Mouse (Mus musculus) macrophage (primary cell): ENCODE results near the gene Iars. TPM values are rescaled to one million over a fixed set of nuclear protein-coding genes. Genes with fewer than 3 reads are reported as not detected.

ENCODE experiments used
- H3K27ac ChIP-seq: fragments of 350-480 bp; formaldehyde crosslinking; 2 replicates; pipeline ENCODE4 v1.9.0; 2021
- H3K36me3 ChIP-seq: fragments of 350-480 bp; formaldehyde crosslinking; 2 replicates; pipeline ENCODE4 v1.9.0; 2021; ENCODE audit errors: inconsistent target
- H3K4me3 ChIP-seq: fragments of 350-480 bp; formaldehyde crosslinking; 2 replicates; pipeline ENCODE4 v1.9.0; 2021; ENCODE audit errors: inconsistent target
- H3K79me2 ChIP-seq: fragments of 350-480 bp; formaldehyde crosslinking; 2 replicates; pipeline ENCODE4 v1.9.0; 2021; ENCODE audit errors: inconsistent target
- WGBS: methylation state at CpG from one replicate; pipeline ENCODE4 v1.1.7; 2026; ENCODE audit warnings: inconsistent platforms; ENCODE audit not compliant: missing documents; 5-methylcytosine and 5-hydroxymethylcytosine counted together
- polyA plus RNA-seq: library from polyadenylated mRNA; stranded (reverse); fragments of 250-400 nt; gene quantifications from 3 replicates; pipeline ENCODE4 v1.2.4, GENCODE M21; 2018; ENCODE audit warnings: inconsistent platforms
- total RNA-seq, 78 experiments: library from RNA; depleted of rRNA; stranded (reverse); fragments of 250-400 nt; gene quantifications; 1 replicate in 9 of 78; 2 replicates in 24 of 78; 3 replicates in 43 of 78; 4 replicates in 2 of 78; pipeline ENCODE4 v1.2.4; 2018; ENCODE audit warnings: inconsistent platforms in 56 of 78

Gene Iars
- total RNA-seq (2018; cell fraction: chromatin; rRNA removed): 10 to 100 TPM; 12.3 to 66.3 (median 37.0) TPM
- total RNA-seq (2018; cell fraction: cytosol; rRNA removed): 10 to 100 TPM; 13.9 to 30.9 (median 21.6) TPM
- total RNA-seq (2018; cell fraction: nucleus; rRNA removed): 10 to 100 TPM; 11.4 to 47.2 (median 26.4) TPM
- polyA plus RNA-seq: 17.1 to 36.4 TPM (median 25.7 TPM) in 3 replicates

DNA sequence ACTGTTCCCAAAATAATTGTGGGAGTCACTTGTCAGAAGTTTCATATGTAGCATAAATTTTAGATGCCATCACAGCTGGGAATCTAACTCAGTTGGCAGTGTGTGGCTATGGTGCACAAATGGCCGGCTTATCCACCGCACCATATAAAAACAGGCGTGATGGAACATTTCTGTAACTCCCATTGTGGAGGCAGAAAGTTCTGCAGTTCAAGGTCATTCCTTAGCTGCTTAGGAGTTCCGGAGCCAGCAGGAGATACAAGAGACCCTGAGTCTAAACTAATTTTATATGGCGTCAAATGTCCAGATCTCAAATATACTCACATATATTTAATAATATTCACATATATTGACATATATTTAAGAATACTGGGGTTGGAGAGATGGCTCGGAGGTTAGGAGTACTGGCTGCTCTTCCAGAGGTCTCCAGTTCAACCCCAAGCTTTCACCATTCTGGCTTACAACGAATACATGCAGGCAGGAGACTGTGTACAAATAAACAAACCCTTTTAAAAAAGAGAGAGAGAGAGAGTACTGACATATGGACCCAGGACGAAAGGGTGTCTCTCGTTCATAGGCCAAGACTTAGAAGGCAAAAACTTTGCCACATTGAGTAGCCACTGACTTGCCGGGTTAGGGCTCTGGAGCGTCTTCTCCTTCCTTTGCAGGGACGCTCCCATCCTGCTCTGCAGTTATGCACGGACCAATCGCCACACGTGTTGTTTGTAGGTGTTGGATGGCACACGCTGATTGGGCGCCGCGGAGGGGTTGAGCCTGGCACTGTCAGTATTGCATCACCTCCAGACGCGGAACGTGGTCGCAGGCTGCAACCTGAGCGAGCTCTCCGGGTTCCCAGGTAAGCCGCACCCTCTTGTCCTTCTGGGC lies at the start of gene Iars:
Gene Iars, plus strand, starts transcription at position 750 of the 882 bp plus-strand sequence.
- H3K4me3 ChIP-seq: peak within 1 kb of the TSS; percentile 98
- 9% methylated on average over 26 of the region's 26 CpGs for WGBS
- H3K36me3 ChIP-seq: no peaks in the 10 kb centered on the region; the same call in 1 of the 2 replicates
- H3K79me2 ChIP-seq: peaks cover 48% of the 10 kb centered on the region
- peak within 1 kb of the TSS; percentile 69 for H3K27ac ChIP-seq

DNA sequence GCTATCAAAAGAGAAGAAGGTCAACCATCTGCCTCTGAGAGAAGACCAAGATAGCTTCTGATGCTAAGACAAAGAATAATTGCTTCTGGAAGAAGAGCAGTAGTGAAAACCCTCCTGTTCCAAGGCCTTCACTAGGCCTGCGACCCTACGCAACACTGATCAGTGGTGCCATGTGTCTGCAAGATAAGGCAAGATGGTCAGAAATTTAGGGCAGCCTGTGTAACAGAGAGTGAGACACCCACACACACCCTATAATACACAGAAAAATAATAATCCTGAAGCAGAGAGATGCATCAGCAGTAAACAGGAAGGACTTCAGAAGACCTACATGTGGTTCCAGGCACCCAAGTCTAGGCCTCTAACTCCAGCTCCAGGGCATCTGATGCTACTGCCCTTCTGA lies 41.9 kb upstream of the Iars start:
- Histone ChIP-seq H3K27ac (no peak overlapping the region), H3K79me2 (no peaks in the 10 kb centered on the region), H3K36me3 (no peaks in the 10 kb centered on the region), H3K4me3 (no peak overlapping the region)
- 94% methylated on average over 2 of the region's 2 CpGs for WGBS

DNA sequence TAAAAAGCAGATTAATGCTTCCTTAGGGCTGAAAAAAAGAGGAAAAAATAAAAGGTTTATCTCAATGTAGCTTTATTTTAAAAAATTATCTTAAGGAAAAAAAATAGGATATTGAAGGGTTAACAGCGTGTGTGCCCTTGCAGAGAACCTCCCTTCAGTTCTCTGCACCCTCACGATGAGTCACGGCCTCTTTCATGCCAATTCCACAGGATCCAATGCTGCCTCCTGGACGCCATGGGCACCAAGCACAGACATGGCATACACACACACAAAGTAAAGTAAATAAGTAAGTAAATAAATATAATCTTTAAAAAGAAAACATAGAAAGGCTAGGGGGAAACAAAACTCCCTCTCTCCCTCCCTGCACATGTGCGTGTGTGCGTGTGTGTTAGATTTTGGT lies 39.2 kb upstream of the Iars start:
- H3K27ac ChIP-seq: no peak overlapping the region
- no peaks in the 10 kb centered on the region for H3K36me3 ChIP-seq
- WGBS: 94% methylated on average over 6 of the region's 6 CpGs
- H3K4me3 ChIP-seq: no peak overlapping the region
- no peaks in the 10 kb centered on the region for H3K79me2 ChIP-seq

DNA sequence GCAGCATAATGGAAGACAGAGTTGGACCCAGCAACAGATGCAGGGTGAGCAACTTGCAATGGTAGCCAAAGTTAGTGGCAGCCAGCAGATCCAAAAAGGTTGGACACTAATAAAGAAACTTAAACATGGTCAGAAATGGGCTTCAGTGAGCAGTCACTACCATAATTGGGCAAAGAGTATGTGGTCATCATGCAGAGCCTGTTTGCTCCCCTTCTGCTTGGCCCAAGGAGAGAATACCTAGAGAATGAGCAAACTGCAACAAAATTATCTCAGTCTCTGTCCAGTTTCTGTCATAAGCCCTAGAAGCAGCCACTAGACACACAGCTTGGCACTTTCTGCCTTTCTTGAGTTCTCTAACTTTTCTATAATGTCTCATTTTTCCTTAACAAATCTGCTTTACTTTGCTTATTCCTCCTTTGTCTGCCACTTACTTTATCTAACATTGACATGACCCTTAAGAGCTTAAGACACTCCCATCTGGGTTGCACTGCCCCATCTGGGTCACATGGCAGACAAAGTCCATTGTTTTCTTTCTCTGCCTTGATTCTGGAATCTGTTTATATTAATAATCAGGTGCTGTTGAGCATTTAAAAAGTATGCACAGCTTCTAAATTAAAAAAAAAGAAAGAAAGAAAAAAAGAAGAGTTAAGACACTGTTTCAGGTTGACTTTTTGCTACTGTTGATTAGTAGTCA lies 38.1 kb upstream of the Iars start:
- Histone ChIP-seq H3K36me3 (no peaks in the 10 kb centered on the region), H3K27ac (no peak overlapping the region), H3K4me3 (no peak overlapping the region), H3K79me2 (no peaks in the 10 kb centered on the region)

DNA sequence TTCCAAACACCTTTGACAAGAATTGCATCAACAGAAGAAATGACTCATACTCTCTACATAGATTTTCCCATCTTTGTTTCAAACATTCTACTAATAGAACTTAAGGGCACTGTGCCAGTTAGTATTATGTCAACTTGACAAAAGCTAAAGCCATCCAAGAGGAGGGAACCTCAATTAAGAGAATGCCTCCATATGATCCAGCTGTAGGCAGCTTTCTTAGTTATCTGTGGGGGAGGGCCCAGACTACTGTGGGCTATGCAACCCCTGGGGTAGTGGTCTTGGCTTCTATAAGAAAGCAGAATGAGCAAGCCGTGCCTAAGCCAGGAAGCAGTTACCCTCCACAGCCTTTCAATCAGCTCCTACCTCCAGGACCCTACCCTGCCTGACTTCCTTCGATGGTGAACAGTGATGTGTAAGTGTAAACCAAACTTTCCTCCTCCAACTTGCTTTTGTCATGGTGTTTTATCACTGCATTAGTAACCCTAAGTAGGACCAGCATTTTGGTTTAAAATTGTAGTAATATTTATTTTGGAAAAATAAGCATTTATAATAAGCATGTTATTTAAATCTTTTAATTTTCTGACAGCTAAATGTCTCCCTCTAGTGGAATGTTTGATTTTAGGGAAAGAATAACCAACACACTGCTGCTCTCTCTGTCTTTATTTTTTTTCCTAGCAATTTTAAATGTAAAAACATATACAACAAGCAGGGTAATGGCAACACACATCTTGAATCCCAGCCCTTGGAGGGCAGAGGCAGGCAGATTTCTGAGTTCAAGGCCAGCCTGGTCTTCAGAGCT lies 37.0 kb upstream of the Iars start:
- WGBS: 71% methylated on average over 2 of the region's 2 CpGs
- no peak overlapping the region for H3K4me3 ChIP-seq
- H3K79me2 ChIP-seq: no peaks in the 10 kb centered on the region
- no peak overlapping the region for H3K27ac ChIP-seq
- no peaks in the 10 kb centered on the region for H3K36me3 ChIP-seq

DNA sequence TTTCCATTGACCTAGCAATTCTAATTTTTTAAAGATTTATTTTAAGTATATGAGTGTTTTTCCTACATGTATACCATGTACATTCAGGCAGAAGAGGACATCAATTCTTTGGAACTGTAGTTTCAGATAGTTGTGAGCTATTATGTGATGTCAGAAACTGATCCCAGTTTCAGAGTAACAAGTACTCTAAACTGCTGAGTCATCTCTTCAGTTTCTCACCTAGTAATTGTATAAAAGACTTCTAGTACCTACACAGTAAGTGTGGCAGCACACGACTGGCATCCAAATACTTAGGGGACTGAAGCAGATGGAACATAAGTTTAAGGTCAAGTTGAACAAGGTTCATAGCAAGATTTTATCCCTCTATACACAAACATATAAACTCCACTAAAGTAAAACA lies 35.9 kb upstream of the Iars start:
- Histone ChIP-seq H3K36me3 (no peaks in the 10 kb centered on the region), H3K4me3 (no peak overlapping the region), H3K27ac (no peak overlapping the region), H3K79me2 (no peaks in the 10 kb centered on the region)
- 58% methylated on average over 1 of the region's 1 CpGs for WGBS

DNA sequence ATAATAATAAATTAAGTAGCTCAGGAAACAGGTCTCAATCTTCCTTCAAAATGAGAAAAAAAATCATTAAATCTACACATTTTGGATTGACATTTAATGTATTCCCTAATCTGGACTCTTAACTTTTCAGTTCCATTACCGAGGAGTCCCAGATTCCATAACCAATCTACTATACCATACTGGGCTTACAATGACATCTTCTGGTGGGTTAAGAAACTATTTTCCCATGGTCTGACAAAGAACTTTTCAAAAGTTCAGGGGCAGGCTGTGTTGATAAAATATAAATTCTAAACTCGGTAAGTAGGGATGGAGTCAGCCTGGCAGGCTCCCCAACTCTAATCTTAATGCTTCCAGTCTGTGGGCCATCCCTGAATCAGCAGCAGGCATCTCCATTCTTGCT lies 30.8 kb upstream of the Iars start:
- WGBS: 70% methylated on average over 2 of the region's 2 CpGs
- Histone ChIP-seq H3K27ac (no peak overlapping the region), H3K36me3 (0 out of 2 replicates have a peak, but pooled peaks cover under 1% of the 10 kb centered on the region), H3K4me3 (no peak overlapping the region), H3K79me2 (peaks cover 9% of the 10 kb centered on the region; the same call in 1 of the 2 replicates)

DNA sequence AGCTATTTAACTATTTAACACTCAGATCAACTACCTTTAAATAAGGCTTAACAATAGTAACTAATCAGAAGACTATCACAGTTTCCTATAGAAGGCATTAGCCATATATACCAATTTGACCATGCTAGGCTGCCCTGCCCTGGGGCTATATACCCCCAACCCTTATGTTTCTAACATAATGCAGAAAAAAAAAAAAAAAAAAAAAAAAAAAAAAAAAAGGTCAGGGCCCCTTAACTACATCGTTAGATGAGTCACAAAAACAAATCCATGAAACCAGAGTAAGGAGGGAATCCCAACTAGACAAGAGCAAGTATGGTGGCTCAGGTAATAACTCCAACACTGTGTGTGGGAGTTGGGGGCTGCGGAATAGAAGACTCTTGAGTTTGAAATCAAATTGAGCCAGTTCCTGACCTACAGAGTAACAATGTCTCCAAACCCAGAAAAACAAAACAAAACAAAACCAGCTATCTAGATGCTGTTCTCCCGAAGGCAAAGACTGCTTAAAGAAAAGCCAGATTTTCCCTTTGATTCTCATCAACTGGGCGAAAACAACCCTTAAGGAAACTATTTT lies 30.0 kb upstream of the Iars start:
- 0 out of 2 replicates have a peak, but pooled peaks cover 7% of the 10 kb centered on the region for H3K36me3 ChIP-seq
- peak overlapping the region; percentile 35 for H3K27ac ChIP-seq
- H3K79me2 ChIP-seq: peaks cover 9% of the 10 kb centered on the region; the same call in 1 of the 2 replicates
- 10% methylated on average over 4 of the region's 4 CpGs for WGBS
- peak overlapping the region; percentile 77 for H3K4me3 ChIP-seq

DNA sequence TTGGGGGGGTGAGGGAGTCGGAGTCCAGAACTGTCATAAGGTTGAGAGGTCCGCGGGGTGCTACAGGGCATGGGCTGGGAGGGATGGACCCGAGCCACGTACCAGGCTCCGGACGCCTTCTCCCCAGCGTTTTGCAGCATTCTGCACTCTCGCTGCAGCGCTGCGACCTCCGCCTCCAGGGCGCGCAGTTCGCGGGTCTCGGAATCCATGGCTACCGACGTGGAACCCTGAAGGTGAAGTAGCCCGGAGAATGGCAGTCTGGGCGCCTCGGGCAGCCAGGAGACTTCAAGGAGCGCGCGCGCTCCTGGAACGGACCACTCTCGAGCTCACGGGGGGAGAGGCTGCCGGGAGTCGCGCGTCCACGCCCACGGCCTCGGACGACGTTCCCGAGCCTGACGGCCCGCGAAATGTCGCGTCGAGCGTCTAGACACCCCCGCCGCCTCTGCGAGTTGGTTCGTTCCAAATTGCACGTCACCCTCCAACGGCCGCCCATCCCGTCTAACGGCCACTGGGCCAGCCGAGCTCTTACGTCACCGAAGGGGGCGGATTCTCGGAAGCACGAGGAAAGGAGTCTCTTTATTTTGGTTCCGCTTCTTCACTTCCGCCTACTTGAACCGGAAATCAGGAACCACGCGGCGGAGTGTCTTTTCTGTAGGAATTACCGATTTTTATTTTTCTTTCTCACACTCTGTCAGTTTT lies 29.3 kb upstream of the Iars start, which contains the start of the genes Cenpp and Nol8:
Gene Cenpp, minus strand, starts transcription at position 305 of the 699 bp plus-strand sequence.
Gene Nol8, plus strand, starts transcription at position 598 of the 699 bp plus-strand sequence.
- Histone ChIP-seq H3K27ac (peak within 1 kb of the TSS; percentile 75), H3K4me3 (peak within 1 kb of the TSS; percentile 97), H3K79me2 (peaks cover 9% of the 10 kb centered on the region; the same call in 1 of the 2 replicates), H3K36me3 (0 out of 2 replicates have a peak, but pooled peaks cover 13% of the 10 kb centered on the region)
- 1% methylated on average over 68 of the region's 68 CpGs for WGBS

DNA sequence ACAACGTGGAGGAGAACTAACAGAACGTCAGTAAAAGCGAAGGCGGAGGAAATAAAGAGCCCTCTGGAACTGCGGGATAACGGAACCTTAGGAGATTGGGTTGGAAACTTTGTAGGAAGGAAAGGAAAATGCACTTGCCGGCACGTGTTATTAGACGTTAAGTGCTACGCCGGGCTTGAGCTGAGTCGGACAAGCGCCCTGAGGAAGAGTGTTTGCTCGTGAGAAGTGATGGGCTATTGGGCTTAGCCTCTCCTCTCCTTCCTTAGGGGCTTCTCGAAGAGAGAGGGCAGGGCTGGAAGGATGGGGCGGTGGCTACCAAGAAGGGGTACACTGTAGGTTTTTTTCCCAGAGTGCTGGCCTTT lies 28.7 kb upstream of the Iars start:
- H3K36me3 ChIP-seq: 0 out of 2 replicates have a peak, but pooled peaks cover 18% of the 10 kb centered on the region
- H3K79me2 ChIP-seq: peaks cover 9% of the 10 kb centered on the region; the same call in 1 of the 2 replicates
- under 1% methylated on average over 16 of the region's 16 CpGs for WGBS
- peak overlapping the region; percentile 97 for H3K4me3 ChIP-seq
- H3K27ac ChIP-seq: peak overlapping the region; percentile 75

DNA sequence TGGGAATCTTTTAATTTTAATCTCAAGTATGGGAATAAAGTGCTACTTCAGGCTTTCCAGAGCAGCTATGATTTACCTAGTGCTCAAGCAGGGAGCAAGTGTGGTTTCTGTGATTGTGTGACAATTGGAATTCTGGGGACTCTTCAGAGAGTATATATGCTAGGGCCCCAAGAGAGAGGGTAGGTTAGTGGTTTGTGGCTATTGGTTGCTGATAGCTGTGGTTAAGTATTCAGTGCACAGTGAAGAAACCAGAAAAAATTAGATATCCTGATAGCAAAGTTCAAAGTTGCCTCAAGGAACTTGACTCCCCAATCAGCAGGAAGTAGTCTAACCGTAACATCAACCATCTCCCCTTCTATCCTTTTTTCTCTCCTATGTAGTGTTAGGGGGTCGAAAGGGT lies 4.1 kb upstream of the Iars start:
- 100% methylated on average over 1 of the region's 2 CpGs for WGBS
- no peak overlapping the region for H3K27ac ChIP-seq
- H3K4me3 ChIP-seq: no peak overlapping the region
- peaks cover 11% of the 10 kb centered on the region for H3K36me3 ChIP-seq
- peaks cover 10% of the 10 kb centered on the region for H3K79me2 ChIP-seq

DNA sequence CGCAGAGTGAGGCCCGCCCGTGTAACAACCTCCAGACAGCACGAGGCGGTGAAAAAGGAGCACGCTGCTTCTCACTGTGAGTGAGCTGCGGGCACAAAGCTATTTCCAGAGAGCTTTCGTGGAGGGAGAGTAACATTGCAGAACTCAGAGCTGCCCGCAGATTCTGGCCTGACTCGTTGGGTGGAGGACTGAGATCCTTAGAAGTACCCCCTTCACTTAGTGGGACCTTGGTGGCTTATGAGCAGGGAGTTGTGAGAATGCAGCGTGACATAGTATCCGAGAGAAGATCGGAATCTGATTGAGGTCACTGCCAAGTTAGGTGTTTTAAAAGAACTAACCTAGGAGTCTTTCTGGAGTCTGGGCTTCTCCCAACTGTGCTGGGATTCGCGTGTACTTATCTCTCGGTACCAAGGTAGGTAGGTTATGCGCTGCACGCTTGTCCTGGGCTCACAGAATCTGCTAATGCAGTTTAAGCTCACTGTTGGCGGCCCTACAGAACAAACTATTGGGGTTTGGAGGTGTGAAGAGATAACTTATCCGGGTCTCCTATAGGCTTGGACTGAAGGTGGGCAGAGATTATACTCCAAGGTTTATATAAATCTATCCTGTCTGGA lies 440 bp downstream of the Iars start:
- H3K4me3 ChIP-seq: peak overlapping the region; percentile 98
- H3K27ac ChIP-seq: peak overlapping the region; percentile 69
- H3K79me2 ChIP-seq: peaks cover 55% of the 10 kb centered on the region
- no peaks in the 10 kb centered on the region; the same call in 1 of the 2 replicates for H3K36me3 ChIP-seq
- 0% methylated on average over 20 of the region's 20 CpGs for WGBS

DNA sequence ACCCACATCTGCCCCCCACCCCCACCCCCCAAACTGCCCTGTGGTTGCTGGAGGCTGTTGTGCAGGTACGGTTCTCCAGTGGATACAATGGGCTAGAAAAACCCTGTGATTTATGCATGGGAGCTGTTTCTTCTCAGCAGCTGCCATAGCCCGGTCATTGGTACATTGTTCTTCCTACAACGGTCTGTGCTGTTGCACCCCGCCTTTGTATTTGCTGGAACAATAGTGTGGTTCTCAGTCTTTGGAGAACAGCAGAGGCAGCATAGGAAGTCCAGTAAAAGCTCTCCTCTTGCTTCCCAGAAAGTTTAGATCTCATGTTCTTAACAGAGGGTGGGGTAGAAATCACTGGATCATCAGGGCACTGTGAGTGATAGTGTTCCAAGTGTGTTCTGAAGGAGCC lies 2.4 kb downstream of the Iars start:
- 56% methylated on average over 4 of the region's 4 CpGs for WGBS
- H3K27ac ChIP-seq: peak overlapping the region; percentile 43
- H3K36me3 ChIP-seq: peaks cover 19% of the 10 kb centered on the region
- peak overlapping the region; percentile 2; the same call in 1 of the 2 replicates for H3K4me3 ChIP-seq
- H3K79me2 ChIP-seq: peaks cover 68% of the 10 kb centered on the region
